Mouse (Mus musculus): ENCODE data around the gene Art2b. TPM values are rescaled to one million over a fixed set of nuclear protein-coding genes. Genes with fewer than 3 reads are reported as not detected.

The Art2b gene
- total RNA-seq (2023): 10 to 100 TPM; 35.3 to 76.7 TPM

GRCm38 (mm10) chr7:101585408-101585807, at the start of gene Art2b:
Gene Art2b (minus strand): TSS chr7:101585600.

Other genes starting within 250 kb of the Art2b start
- gene Arap1, start 237.5 kb downstream of the Art2b start, total RNA-seq (2023): 100 to 1,000 TPM; 126 to 139 TPM
- 10 to 100 TPM; 12.5 to 28.6 TPM for gene Gm45837, start 174.7 kb downstream of the Art2b start, total RNA-seq (2023)
- 100 to 1,000 TPM; 131 to 161 TPM for gene Pde2a, start 163.9 kb downstream of the Art2b start, total RNA-seq (2023)
- gene Clpb, start 78.0 kb upstream of the Art2b start, total RNA-seq (2023): 10 to 100 TPM; 22.3 to 24.7 TPM
- not detected for gene Phox2a, start 232.7 kb upstream of the Art2b start, total RNA-seq (2023)